Mouse (Mus musculus): ENCODE results near the gene Atl1. TPM values are rescaled to one million over a fixed set of nuclear protein-coding genes. Genes with fewer than 3 reads are reported as not detected.

Gene Atl1
- polyA plus RNA-seq, 1 experiment from 2014 or later: 3.9 TPM

- H3K4me3 ChIP-seq (ENCODE audit: low read length): no peak overlapping the region
- H3K9me3 ChIP-seq (ENCODE audit: control insufficient read depth, low read length): no peaks in the 10 kb centered on the region
- peaks cover 14% of the 10 kb centered on the region for H3K36me3 ChIP-seq (ENCODE audit: control insufficient read depth, insufficient read depth, low read length)
- no peak overlapping the region for H3K9ac ChIP-seq (ENCODE audit: low read length)
- H3K27me3 ChIP-seq (ENCODE audit: control insufficient read depth, insufficient read depth, low read depth, low read length): no peaks in the 10 kb centered on the region
- ATAC-seq (ENCODE audit: low read depth): no peak
- WGBS: 93% methylated on average over 12 of the region's 12 CpGs
- H3K4me2 ChIP-seq (ENCODE audit: low read depth, low read length): no peak overlapping the region
- no peaks in the 10 kb centered on the region for H3K4me1 ChIP-seq (replicated peaks; ENCODE audit: control insufficient read depth, insufficient read depth, low read length)
- no peak overlapping the region for H3K27ac ChIP-seq (ENCODE audit: low read length)
Observed at GRCm38 (mm10) chr12:69855641-69856300, 36.6 kb upstream of the Atl1 start.

- Histone ChIP-seq H3K27me3 (ENCODE audit: control insufficient read depth, insufficient read depth, low read depth, low read length) (no peaks in the 10 kb centered on the region), H3K9me3 (ENCODE audit: control insufficient read depth, low read length) (no peaks in the 10 kb centered on the region), H3K4me3 (ENCODE audit: low read length) (no peak overlapping the region), H3K4me2 (ENCODE audit: low read depth, low read length) (no peak overlapping the region), H3K4me1 (replicated peaks; ENCODE audit: control insufficient read depth, insufficient read depth, low read length) (no peaks in the 10 kb centered on the region), H3K36me3 (ENCODE audit: control insufficient read depth, insufficient read depth, low read length) (peaks cover 14% of the 10 kb centered on the region), H3K9ac (ENCODE audit: low read length) (no peak overlapping the region), H3K27ac (ENCODE audit: low read length) (no peak overlapping the region)
- WGBS: 90% methylated on average over 10 of the region's 10 CpGs
- ATAC-seq (ENCODE audit: low read depth): no peak
Observed at GRCm38 (mm10) chr12:69856398-69856797, 36.0 kb upstream of the Atl1 start.

- ATAC-seq (ENCODE audit: low read depth): no peak
- H3K4me1 ChIP-seq (replicated peaks; ENCODE audit: control insufficient read depth, insufficient read depth, low read length): no peaks in the 10 kb centered on the region
Observed at GRCm38 (mm10) chr12:69857597-69857996, 34.8 kb upstream of the Atl1 start.

GRCm38 (mm10) chr12:69858847-69859246 lies 33.6 kb upstream of the Atl1 start:
- Histone ChIP-seq H3K9me3 (ENCODE audit: control insufficient read depth, low read length) (no peaks in the 10 kb centered on the region), H3K27me3 (ENCODE audit: control insufficient read depth, insufficient read depth, low read depth, low read length) (no peaks in the 10 kb centered on the region), H3K36me3 (ENCODE audit: control insufficient read depth, insufficient read depth, low read length) (peaks cover 11% of the 10 kb centered on the region), H3K4me2 (ENCODE audit: low read depth, low read length) (no peak overlapping the region), H3K9ac (ENCODE audit: low read length) (no peak overlapping the region), H3K4me1 (replicated peaks; ENCODE audit: control insufficient read depth, insufficient read depth, low read length) (no peaks in the 10 kb centered on the region), H3K27ac (ENCODE audit: low read length) (no peak overlapping the region), H3K4me3 (ENCODE audit: low read length) (no peak overlapping the region)
- no peak for ATAC-seq (ENCODE audit: low read depth)
- WGBS: 79% methylated on average over 4 of the region's 4 CpGs

More at GRCm38 (mm10) chr12:69857597-69857996, 34.8 kb upstream of the Atl1 start:
- H3K4me2 ChIP-seq (ENCODE audit: low read depth, low read length): no peak overlapping the region
- H3K36me3 ChIP-seq (ENCODE audit: control insufficient read depth, insufficient read depth, low read length): peaks cover 11% of the 10 kb centered on the region
- no peaks in the 10 kb centered on the region for H3K27me3 ChIP-seq (ENCODE audit: control insufficient read depth, insufficient read depth, low read depth, low read length)
- H3K27ac ChIP-seq (ENCODE audit: low read length): no peak overlapping the region
- no peak overlapping the region for H3K9ac ChIP-seq (ENCODE audit: low read length)
- 93% methylated on average over 2 of the region's 2 CpGs for WGBS
- H3K9me3 ChIP-seq (ENCODE audit: control insufficient read depth, low read length): no peaks in the 10 kb centered on the region
- no peak overlapping the region for H3K4me3 ChIP-seq (ENCODE audit: low read length)

- H3K4me2 ChIP-seq (ENCODE audit: low read depth, low read length): no peak overlapping the region
- no peaks in the 10 kb centered on the region for H3K36me3 ChIP-seq (ENCODE audit: control insufficient read depth, insufficient read depth, low read length)
- no peak overlapping the region for H3K27ac ChIP-seq (ENCODE audit: low read length)
- H3K4me3 ChIP-seq (ENCODE audit: low read length): no peak overlapping the region
- H3K4me1 ChIP-seq (replicated peaks; ENCODE audit: control insufficient read depth, insufficient read depth, low read length): 0 out of 2 replicates have a peak, but pooled peaks cover 3% of the 10 kb centered on the region
- no peaks in the 10 kb centered on the region for H3K9me3 ChIP-seq (ENCODE audit: control insufficient read depth, low read length)
- ATAC-seq (ENCODE audit: low read depth): no peak
- no peak overlapping the region for H3K9ac ChIP-seq (ENCODE audit: low read length)
- no peaks in the 10 kb centered on the region for H3K27me3 ChIP-seq (ENCODE audit: control insufficient read depth, insufficient read depth, low read depth, low read length)
- WGBS: 76% methylated on average over 5 of the region's 5 CpGs
Observed at GRCm38 (mm10) chr12:69863505-69863904, 28.9 kb upstream of the Atl1 start.

GRCm38 (mm10) chr12:69864164-69864692 lies 28.2 kb upstream of the Atl1 start:
- WGBS: 42% methylated on average over 4 of the region's 4 CpGs
- no peak overlapping the region for H3K9ac ChIP-seq (ENCODE audit: low read length)
- no peak overlapping the region for H3K4me2 ChIP-seq (ENCODE audit: low read depth, low read length)
- no peaks in the 10 kb centered on the region for H3K36me3 ChIP-seq (ENCODE audit: control insufficient read depth, insufficient read depth, low read length)
- 0 out of 2 replicates have a peak, but pooled peaks cover 3% of the 10 kb centered on the region for H3K4me1 ChIP-seq (replicated peaks; ENCODE audit: control insufficient read depth, insufficient read depth, low read length)
- H3K9me3 ChIP-seq (ENCODE audit: control insufficient read depth, low read length): no peaks in the 10 kb centered on the region
- no peak overlapping the region for H3K27ac ChIP-seq (ENCODE audit: low read length)
- H3K4me3 ChIP-seq (ENCODE audit: low read length): no peak overlapping the region
- ATAC-seq (ENCODE audit: low read depth): no peak
- H3K27me3 ChIP-seq (ENCODE audit: control insufficient read depth, insufficient read depth, low read depth, low read length): no peaks in the 10 kb centered on the region

- H3K27me3 ChIP-seq (ENCODE audit: control insufficient read depth, insufficient read depth, low read depth, low read length): no peaks in the 10 kb centered on the region
- ATAC-seq (ENCODE audit: low read depth): no peak
- H3K9me3 ChIP-seq (ENCODE audit: control insufficient read depth, low read length): no peaks in the 10 kb centered on the region
- no peak overlapping the region for H3K27ac ChIP-seq (ENCODE audit: low read length)
- H3K4me3 ChIP-seq (ENCODE audit: low read length): no peak overlapping the region
- H3K4me2 ChIP-seq (ENCODE audit: low read depth, low read length): no peak overlapping the region
- 0 out of 2 replicates have a peak, but pooled peaks cover 3% of the 10 kb centered on the region for H3K4me1 ChIP-seq (replicated peaks; ENCODE audit: control insufficient read depth, insufficient read depth, low read length)
- H3K36me3 ChIP-seq (ENCODE audit: control insufficient read depth, insufficient read depth, low read length): no peaks in the 10 kb centered on the region
- no peak overlapping the region for H3K9ac ChIP-seq (ENCODE audit: low read length)
- 57% methylated on average over 5 of the region's 5 CpGs for WGBS
Observed at GRCm38 (mm10) chr12:69867338-69867737, 25.1 kb upstream of the Atl1 start.

- Histone ChIP-seq H3K9ac (ENCODE audit: low read length) (no peak overlapping the region), H3K36me3 (ENCODE audit: control insufficient read depth, insufficient read depth, low read length) (no peaks in the 10 kb centered on the region), H3K27me3 (ENCODE audit: control insufficient read depth, insufficient read depth, low read depth, low read length) (no peaks in the 10 kb centered on the region), H3K4me2 (ENCODE audit: low read depth, low read length) (no peak overlapping the region), H3K9me3 (ENCODE audit: control insufficient read depth, low read length) (no peaks in the 10 kb centered on the region), H3K27ac (ENCODE audit: low read length) (no peak overlapping the region), H3K4me1 (replicated peaks; ENCODE audit: control insufficient read depth, insufficient read depth, low read length) (0 out of 2 replicates have a peak, but pooled peaks cover 3% of the 10 kb centered on the region), H3K4me3 (ENCODE audit: low read length) (no peak overlapping the region)
- no peak for ATAC-seq (ENCODE audit: low read depth)
- 91% methylated on average over 5 of the region's 5 CpGs for WGBS
Observed at GRCm38 (mm10) chr12:69871632-69872031, 20.8 kb upstream of the Atl1 start.

GRCm38 (mm10) chr12:69877842-69878363 lies 14.5 kb upstream of the Atl1 start:
- Histone ChIP-seq H3K4me2 (ENCODE audit: low read depth, low read length) (no peak overlapping the region), H3K9me3 (ENCODE audit: control insufficient read depth, low read length) (no peaks in the 10 kb centered on the region), H3K4me1 (replicated peaks; ENCODE audit: control insufficient read depth, insufficient read depth, low read length) (peaks cover 22% of the 10 kb centered on the region), H3K4me3 (ENCODE audit: low read length) (no peak overlapping the region), H3K27me3 (ENCODE audit: control insufficient read depth, insufficient read depth, low read depth, low read length) (no peaks in the 10 kb centered on the region), H3K27ac (ENCODE audit: low read length) (no peak overlapping the region), H3K9ac (ENCODE audit: low read length) (no peak overlapping the region), H3K36me3 (ENCODE audit: control insufficient read depth, insufficient read depth, low read length) (no peaks in the 10 kb centered on the region)
- no peak for ATAC-seq (ENCODE audit: low read depth)
- 85% methylated on average over 9 of the region's 9 CpGs for WGBS

All from lung, embryonic 16.5 days (tissue).